Mouse (Mus musculus) 416B (cell line): ENCODE results near the gene Tmigd3.

Experiments
- DNase-seq: peaks from one replicate; pipeline ENCODE4 v3.0.0; 2011; ENCODE audit warnings: low read depth

The Tmigd3 gene

GRCm38 (mm10) chr3:105933926-105934325, 63.2 kb downstream of the Tmigd3 start:
- DNase-seq: no peak

GRCm38 (mm10) chr3:105935033-105935432, 64.3 kb downstream of the Tmigd3 start:
- DNase-seq: no peak

DNA sequence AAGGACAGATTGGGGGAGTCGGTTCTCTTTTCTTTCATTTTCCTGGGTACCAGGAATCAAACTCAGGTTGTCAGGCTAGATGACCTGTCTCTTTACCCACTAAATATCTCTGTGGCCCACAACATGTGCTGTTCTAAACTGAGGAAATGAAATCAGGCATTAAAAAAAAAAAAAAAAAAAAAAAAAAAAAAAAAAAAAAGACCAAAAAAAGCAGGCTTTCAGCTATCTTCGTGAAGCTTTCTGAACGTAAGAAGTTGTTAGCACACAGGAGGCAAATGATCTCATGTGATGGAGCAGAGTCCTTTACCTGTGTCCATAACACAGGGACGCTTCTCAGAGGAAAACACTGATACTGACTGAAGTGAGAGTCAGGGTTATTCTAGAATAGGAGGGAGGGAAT, 65.4 kb downstream of the Tmigd3 start:
- no peak for DNase-seq

DNA sequence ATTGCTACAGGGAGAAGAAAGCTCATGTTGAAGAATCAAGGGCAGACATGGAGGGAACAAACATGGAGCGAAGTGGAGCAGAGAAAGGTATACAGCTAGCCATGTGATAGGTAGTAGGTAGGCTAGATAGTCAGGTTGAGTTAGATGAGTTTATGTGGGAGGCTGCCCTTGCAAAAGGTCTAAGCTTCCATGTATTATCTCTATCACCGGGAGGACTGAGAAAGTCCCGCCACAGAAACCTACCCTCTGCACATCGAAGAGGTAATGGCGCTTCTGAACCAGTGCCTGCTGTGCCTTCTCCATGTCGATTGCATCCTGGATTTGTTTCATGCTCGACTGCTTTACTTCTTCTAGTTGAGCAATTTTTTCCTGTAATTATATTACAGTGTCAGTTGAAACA, 80.6 kb downstream of the Tmigd3 start:
- no peak for DNase-seq

- DNase-seq: peak; percentile 40
These were observed 86.5 kb downstream of the Tmigd3 start for GRCm38 (mm10) chr3:105957235-105957634.

DNA sequence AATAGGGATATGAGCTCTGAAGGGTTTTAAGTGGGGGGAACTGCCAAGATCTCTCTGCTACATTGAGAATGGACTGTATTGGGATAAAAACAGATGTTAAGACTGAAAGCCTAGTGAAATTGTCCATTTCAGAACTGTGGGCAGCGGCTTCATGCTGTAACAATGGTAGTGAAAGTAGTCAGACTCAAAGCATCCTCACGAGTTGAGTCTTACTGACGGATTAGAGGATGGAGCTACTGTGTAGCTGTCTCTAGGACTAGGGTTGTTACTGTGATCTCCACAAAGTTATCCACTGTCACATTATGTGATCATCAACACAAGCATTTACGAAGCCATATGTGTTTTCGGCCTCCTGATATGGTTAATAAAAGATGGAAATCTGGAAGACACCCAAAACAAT, 87.5 kb downstream of the Tmigd3 start:
- peak; percentile 19 for DNase-seq

- DNase-seq: peak; percentile 99
These were observed 88.4 kb downstream of the Tmigd3 start, which contains the start of gene Wdr77 for GRCm38 (mm10) chr3:105958974-105959580. Gene Wdr77 (plus strand): TSS chr3:105959369.

GRCm38 (mm10) chr3:105959585-105959984, 88.9 kb downstream of the Tmigd3 start:
- no peak for DNase-seq

DNA sequence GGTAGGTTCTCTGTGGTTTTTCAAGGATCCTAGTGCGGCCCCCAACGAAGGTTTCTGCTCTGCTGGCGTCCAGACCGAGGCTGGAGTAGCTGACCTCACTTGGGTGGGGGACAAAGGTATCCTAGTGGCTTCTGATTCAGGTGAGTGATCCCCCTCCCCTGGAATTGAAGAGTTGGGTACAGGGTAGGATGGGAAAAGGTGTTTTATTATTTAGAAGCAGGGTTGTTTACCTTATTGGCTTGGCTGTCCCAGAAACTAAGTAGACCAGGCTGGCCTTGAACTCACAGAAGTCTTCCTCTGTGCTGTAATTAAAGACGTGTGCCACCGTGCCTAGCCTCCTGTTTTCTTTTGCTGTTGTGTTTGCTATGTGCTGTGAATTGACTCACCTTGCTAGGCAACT, 89.3 kb downstream of the Tmigd3 start, which contains the start of gene Atp5f1:
Gene Atp5f1 (minus strand): TSS at position 101 of the 400 bp plus-strand sequence.
- no peak for DNase-seq

- peak; percentile 56 for DNase-seq
These were observed 90.0 kb downstream of the Tmigd3 start for GRCm38 (mm10) chr3:105960700-105961099.

- DNase-seq: no peak
These were observed 101.2 kb downstream of the Tmigd3 start for GRCm38 (mm10) chr3:105971831-105972446.

DNA sequence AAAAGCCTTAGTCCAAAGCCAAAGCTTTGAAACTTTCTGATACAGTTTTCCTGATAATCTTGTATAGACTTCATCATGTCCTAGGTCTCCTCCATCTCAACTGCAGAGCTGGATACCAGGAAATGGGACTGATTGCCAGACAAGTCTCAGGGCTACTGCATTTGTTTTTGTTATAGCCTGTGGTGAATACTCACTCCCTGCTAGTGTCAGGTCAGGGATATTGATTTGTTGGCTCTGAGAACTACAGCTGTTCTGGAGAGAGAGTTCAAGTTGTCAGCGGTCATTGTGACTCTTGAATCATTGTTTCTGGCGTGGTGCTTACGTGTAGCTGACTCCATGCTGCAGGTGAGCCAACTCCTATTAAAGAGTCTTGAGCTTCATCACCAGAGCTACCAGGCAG, 102.7 kb downstream of the Tmigd3 start, which contains the start of gene Ovgp1:
Gene Ovgp1 (plus strand): TSS at position 301 of the 400 bp plus-strand sequence.
- DNase-seq: no peak
